Mouse (Mus musculus): Measurements from ENCODE around the gene Gm11634.

GRCm38 (mm10) chr11:101556541-101556940, 42.5 kb downstream of the Gm11634 start:
- no peak for TF ChIP-seq CTCF (conservative IDR thresholded peaks at IDR 0.05; ENCODE audit: insufficient read depth, insufficient read length, low read depth, low read length)
- TF ChIP-seq POLR2A (IDR thresholded peaks at IDR 0.05; ENCODE audit: low read depth, low read length): no peak
